Mouse (Mus musculus): ENCODE data around the gene Creb5.
A peak's percentile ranks its signal among the peaks of the same experiment; 100 is the strongest.

The Creb5 gene

GRCm38 (mm10) chr6:53556050-53556449 is 269.0 kb downstream of the Creb5 start:
- peak; percentile 39 for DNase-seq

GRCm38 (mm10) chr6:53560928-53561327 is 273.9 kb downstream of the Creb5 start:
- DNase-seq, result no peak

DNA sequence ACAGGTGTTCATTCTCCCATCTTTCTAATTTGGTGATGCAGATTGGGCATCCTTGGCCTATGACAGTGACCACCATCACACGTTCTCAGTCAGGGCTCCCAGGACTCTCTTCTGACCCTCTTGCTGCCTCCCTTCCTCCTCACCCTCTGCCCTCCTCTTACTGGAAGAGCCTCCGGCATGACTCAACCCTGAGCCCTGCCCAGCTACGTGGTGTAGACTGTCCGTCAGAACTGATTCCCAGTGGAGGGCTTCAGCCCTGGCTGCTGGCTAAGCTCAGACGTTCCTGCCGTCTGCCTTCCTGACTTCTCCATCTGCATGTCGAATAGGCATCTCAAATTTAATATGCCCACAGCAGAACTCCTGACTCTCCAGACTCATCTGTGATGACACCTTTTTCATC is 275.5 kb downstream of the Creb5 start:
- no peak for DNase-seq

DNA sequence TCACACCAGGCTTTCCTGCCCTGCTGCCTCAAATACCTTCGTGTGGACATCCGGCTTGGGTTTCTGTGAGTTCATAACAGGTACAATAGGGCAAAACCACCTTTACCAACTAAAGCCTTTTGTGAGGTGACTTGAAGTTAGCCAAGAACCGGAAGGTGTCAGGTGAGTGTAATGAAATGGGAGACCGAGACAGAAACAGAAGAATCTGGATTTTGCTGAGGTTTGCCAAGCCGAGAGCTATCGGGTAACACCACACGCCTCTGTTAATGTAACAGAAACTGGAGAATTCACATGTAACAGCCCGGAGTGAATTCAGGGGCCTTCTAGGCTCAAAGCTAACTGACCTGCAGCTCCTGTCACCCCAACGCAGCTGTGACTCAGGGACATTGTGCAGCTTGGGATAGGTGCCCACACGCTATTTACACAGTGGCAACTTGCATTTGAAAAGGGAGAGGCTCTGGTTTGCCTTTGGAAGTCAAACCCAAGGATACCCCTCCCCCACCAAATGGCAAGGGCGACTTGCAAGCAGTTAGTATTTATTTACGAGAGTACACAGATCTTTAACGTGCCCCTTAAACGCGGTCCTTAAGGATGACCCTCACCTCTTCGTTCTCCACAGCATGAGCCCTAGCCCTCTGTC is 276.6 kb downstream of the Creb5 start:
- no peak for DNase-seq

GRCm38 (mm10) chr6:53569436-53569835 is 282.4 kb downstream of the Creb5 start:
- DNase-seq, result no peak

GRCm38 (mm10) chr6:53570906-53571305 is 283.8 kb downstream of the Creb5 start:
- DNase-seq, result no peak

- DNase-seq, result no peak
Observed at GRCm38 (mm10) chr6:53571571-53572122, 284.6 kb downstream of the Creb5 start.

- DNase-seq, result peak; percentile 25
Observed at GRCm38 (mm10) chr6:53572456-53572855, 285.4 kb downstream of the Creb5 start.

DNA sequence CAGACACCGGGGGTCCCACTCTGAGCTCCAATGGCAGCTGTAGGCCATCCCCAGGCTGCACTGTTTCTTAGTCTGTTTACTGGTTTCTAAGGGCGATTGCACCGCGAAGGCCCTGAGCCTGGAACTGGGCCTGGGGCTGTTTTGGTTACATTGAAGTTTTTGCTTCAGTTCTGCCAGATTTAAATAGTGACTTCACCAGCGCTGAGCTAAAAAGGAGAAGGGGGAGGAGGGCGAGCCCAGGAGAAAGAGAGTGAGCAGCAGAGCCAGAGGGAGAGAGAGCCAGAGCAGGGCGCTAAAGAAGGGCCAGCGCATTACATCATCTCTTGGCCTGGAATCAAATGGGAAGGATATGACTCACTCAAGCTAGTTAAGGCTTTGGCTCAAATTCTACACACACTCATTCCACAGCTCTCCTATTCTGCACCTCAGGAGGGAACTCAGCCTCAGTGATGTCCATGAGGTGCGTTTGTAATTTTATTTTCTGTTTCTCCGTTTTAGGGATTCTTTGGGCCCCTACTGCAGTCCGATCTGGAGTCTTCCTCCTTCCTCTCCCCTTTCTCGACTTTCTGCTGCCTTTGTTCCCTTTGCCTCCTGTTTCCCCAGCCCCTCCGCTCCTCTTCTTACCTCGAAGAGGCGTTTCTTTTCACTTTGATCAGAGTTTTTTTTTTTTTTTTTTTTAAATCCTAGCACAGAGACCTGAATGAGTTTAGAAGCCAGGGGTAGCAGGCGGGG is 286.1 kb downstream of the Creb5 start:
- DNase-seq, result peak; percentile 94

DNA sequence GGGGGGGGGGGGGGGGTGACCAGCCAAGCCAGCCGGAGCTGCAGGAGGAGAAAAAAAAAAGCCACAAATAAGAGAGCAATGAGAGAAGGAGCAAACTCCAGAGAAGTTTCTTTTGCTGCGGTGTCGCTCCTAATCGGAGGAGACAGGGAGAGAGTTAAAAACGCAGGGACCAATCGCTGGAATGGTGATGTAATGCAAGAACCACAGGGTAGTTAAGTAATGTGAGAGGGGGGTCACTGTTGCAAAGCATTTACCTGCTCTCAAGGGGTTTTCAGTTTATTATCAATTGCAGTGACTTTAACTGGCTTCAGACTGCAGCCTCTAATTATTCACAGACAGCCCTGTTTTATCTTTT is 286.6 kb downstream of the Creb5 start:
- no peak for DNase-seq

- DNase-seq, result no peak
Observed at GRCm38 (mm10) chr6:53574097-53574496, 287.0 kb downstream of the Creb5 start.

DNA sequence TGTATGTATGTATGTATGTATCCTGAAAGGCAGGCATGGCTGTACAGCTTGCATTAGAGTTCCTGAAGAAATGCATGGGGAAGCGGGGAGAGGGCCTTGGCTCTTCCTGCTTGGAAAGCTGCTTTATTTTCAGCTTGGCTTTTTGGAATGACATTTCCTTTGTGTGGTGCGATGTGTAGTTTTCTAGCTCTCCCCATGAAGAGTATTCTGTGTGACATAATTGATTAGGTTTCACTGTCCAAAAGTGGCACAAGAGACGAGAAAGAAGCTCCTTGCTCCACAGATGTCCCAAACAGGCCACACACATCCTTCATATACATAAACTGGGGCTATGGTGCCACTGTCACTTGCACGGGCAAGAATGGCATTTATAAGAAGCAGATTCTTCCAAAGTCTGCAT is 288.1 kb downstream of the Creb5 start:
- no peak for DNase-seq

DNA sequence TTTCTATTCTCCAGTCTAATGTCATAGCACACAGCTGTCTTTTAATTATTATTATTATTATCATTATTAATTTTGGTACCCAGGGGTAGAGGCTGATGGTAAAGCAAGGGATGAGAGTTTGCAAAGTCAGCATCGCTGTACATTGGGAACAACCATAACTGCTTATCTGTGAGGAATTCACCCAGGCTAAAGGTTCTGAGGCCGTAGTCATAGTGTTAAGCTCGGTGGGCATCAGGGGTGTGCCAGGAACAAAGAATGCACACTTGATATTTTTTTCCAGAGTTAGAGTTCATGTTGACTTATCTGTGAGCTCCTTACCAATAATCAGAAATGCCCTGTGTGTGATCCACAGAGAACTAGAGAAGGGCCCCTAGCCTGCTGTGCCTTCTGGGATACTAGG is 288.8 kb downstream of the Creb5 start:
- no peak for DNase-seq

- no peak for DNase-seq
Observed at GRCm38 (mm10) chr6:53576841-53577240, 289.8 kb downstream of the Creb5 start.

GRCm38 (mm10) chr6:53577776-53578175 is 290.7 kb downstream of the Creb5 start:
- no peak for DNase-seq

DNA sequence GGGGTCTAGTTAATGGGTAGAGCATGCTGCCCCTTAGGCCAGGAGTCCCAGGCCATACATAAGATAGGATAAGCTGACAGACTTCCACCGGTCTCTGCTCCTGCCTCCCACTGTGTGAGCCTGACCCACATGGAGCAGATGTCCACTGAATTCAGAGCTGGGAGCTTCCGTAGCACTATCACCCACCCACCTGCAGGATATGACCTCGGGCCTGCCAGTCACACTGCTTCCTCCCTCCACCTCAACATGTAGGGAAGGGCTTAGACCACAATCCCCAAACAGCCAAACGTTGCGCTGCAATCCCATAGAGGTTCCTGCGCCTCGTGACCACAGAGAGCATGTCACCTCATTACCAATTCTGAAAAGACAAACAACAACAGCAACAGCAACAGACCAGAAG is 293.3 kb downstream of the Creb5 start:
- no peak for DNase-seq

DNA sequence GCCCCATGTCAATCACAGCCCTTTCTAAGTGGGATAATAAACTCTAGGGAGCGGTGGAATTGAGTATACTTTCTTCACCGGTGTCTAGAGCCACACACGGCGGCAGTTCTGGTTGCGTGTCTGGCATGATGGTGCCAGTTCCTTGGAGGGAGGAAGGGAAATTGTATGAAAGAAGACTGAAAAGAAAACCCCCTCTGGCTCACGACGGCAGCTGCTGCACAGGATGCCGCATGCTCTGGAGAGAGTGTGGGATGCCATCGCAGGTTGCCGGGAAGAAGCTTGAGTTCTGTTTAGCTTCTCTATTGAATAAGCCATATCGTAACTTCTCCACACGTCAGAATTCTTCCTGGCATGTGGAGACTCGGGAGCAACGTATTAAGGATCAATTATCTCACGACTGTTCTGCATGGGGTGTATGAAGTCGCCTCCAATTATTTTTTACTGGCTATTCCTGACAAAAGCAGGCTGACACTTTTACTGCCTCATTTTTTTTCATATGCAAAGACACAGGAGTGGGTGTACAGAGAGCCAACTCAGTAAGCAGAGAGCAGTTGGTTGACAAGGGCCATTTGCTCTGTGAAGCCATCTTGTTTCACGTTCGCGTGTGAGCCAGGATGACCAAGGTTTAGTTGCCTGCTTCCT is 296.3 kb downstream of the Creb5 start:
- DNase-seq, result no peak

DNA sequence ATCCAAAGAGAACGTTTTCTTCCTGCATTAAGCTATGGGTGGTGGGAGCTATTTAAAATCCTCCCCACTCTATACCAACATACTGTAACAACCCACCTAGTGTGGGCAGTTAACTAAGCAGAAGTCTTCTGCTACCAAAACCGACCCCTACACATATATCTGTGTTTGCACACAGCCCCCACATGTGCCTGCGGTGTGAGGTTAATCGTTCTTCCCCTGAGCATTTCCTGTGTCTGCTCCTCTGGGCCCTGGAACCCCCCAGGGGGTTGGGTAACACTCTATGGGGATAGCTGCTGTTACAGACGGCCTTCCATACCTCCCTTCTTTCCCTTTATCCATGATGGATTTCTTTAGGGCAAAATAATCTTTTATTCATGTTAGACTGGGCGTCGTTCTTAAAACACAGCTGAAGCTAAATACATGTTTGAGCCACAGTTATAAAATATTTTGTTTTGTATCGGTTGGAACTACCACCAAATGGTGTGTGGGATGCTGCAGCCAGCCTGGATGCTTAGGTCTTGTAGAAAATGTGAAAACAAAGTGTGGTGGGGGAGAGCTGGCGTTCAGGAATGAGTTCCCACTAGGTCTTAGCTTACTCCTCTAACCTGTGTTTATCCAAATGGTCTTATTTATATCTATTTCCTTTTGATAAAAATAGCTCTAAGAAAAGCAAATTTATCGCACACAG is 297.8 kb downstream of the Creb5 start:
- DNase-seq, result no peak

GRCm38 (mm10) chr6:53589746-53590145 is 302.7 kb downstream of the Creb5 start:
- DNase-seq, result no peak

DNA sequence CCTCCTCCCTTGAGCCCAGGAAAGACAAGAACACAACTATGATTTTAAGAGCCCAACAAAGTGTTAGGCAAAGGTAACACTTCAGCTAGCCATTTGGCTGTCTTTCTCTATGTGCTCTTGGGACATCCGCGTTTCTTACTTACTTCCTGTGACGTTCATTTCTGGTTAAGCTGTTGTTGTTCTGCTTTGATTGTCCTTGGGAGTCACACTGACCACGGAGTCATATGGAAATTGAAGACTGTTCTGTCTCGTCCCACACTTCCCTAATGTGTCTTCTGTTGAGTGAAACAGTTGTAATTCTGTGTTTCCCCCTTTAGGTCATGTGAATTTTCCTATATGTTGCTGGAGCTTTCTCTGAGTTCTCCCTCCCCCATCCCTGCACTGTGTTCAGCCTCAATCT is 305.2 kb downstream of the Creb5 start:
- DNase-seq, result no peak

DNA sequence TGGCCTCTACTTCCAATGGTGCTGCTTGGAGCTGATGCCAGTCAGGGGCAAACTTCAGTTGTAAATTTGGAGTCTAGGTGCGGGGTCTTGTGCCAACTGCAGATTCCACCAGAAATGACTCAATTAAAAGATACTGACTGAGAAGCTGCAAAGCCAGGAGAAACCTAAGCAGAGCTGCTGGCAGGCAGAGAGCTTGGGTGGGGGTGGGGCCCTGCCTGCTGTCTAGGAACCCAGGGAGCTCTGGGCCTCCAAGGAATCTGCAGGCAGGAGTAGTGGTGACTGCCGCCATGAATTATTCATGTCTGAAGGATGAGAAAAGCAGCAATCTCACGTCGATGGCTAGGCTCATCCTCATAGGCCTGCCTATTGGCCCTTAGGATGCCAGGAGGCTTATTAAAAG is 306.5 kb downstream of the Creb5 start:
- no peak for DNase-seq

DNA sequence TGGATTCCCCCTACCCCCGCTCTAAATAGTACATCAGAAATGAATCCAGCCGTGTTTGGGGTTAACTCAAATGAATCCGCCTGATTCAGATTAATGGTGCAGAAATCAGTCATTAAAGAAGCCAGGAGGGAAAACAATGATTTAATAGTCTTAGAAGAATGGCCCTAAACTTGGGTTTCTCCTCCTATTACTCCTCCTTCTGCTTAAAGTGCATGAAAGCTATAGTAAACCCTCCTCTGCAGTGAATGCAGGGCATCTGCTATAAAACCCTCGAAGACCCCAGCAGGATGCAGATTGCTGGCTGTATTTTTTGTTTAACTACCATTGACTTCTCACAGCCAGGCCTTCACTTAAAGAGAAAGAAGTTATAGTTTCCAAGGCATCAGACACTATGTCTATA is 307.2 kb downstream of the Creb5 start:
- no peak for DNase-seq

DNA sequence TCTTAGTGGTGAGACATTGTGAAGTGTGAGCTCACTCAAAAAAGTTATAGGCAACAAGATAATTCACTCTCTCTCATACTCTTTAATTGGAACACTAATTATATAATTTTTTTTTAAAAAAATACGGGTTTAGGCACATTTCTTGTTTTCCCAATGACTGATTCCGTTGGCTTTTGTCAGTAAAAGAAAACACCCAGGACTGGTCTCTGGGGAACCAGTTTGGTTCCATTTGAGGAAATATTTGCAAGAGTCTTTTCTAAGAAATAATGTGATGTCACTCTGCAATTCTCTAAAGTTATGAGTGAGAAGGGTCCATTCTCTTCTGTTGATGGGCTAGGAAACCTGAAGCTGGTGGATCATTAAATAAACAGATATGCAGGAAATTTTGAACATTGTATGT is 309.3 kb downstream of the Creb5 start:
- no peak for DNase-seq

DNA sequence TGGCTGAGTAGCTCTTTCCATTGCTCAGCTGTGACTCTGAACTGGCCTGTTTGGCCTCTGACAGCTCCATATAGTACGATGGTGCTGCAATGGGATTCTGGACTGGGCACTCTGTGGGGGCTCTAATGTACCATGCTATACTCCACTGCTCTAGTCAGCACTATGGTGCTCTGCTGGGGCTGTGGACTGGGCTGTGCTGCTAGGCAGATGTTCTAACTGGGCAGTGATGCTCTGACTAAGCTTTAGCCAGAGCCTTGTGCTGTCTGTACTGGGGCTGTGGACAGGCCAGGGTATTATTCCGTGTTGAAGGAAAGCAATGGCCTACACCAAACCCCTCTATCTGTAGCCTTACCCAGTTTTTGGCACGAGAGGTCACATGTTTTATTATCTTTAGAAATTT is 316.0 kb downstream of the Creb5 start:
- DNase-seq, result no peak

Data from cerebellum, adult 11-12 months (tissue).